Mouse (Mus musculus) ES-E14 (cell line): ENCODE results near the gene Svopl. TPM values are rescaled to one million over a fixed set of nuclear protein-coding genes. Genes with fewer than 3 reads are reported as not detected.

Experiments
- DNase-seq: peaks from one replicate; pipeline ENCODE4 v3.0.0-alpha.2; 2013; ENCODE audit warnings: low read depth, low spot score
- H3K27ac ChIP-seq: 2 replicates; pipeline ENCODE4 v1.5.1; 2012; ENCODE audit warnings: low read depth, mild to moderate bottlenecking, low read length, moderate library complexity, mixed read lengths; ENCODE audit not compliant: poor library complexity, insufficient read depth, severe bottlenecking
- H3K36me3 ChIP-seq: 2 replicates; pipeline ENCODE4 v1.6.1; 2012; ENCODE audit warnings: mild to moderate bottlenecking, low read length, moderate library complexity, mixed read lengths; ENCODE audit not compliant: control insufficient read depth, poor library complexity, insufficient read depth, severe bottlenecking
- H3K4me1 ChIP-seq, 2 experiments: fragments of 150-350 bp in 1 of 2; sonication (generic) in 1 of 2; 2 replicates each; pipeline ENCODE4 v1.6.1; 2012; ENCODE audit warnings: low read length in 2 of 2, mild to moderate bottlenecking in 1 of 2, mixed read lengths in 1 of 2; ENCODE audit not compliant: control insufficient read depth in 2 of 2, insufficient read depth in 2 of 2, poor library complexity in 1 of 2
- H3K4me3 ChIP-seq, 2 experiments: fragments of 150-350 bp in 1 of 2; sonication (generic) in 1 of 2; 2 replicates each; pipeline ENCODE4 v1.5.1; 2012; ENCODE audit warnings: low read length in 2 of 2, low read depth in 1 of 2, mild to moderate bottlenecking in 1 of 2, mixed read lengths in 1 of 2; ENCODE audit not compliant: insufficient read depth in 1 of 2, poor library complexity in 1 of 2, severe bottlenecking in 1 of 2
- H3K9ac ChIP-seq: 2 replicates; pipeline ENCODE4 v1.6.1; 2012; ENCODE audit warnings: low read depth, mild to moderate bottlenecking, low read length, mixed read lengths; ENCODE audit not compliant: poor library complexity, insufficient read depth, severe bottlenecking
- H3K9me3 ChIP-seq: fragments of 150-350 bp; sonication (generic); 2 replicates; pipeline ENCODE4 v1.6.1; 2012; ENCODE audit warnings: low read depth, mild to moderate bottlenecking, low read length; ENCODE audit not compliant: control insufficient read depth, insufficient read depth
- CHD2 ChIP-seq: IDR thresholded peaks from 2 replicates; pipeline ENCODE4 v1.6.1; 2014; ENCODE audit warnings: mild to moderate bottlenecking, low read depth, low read length, inconsistent platforms
- HCFC1 ChIP-seq: IDR thresholded peaks from 2 replicates; pipeline ENCODE4 v1.6.1; 2012; ENCODE audit warnings: low read length, inconsistent platforms, borderline replicate concordance; ENCODE audit not compliant: insufficient read depth
- MAFK ChIP-seq: IDR thresholded peaks from 2 replicates; pipeline ENCODE4 v1.6.1; 2014; ENCODE audit warnings: mild to moderate bottlenecking, low read depth, low read length, inconsistent platforms; ENCODE audit not compliant: insufficient read depth
- ZC3H11A ChIP-seq: IDR thresholded peaks from 2 replicates; pipeline ENCODE4 v1.6.1; 2012; ENCODE audit warnings: low read depth, mild to moderate bottlenecking, inconsistent platforms, low read length, borderline replicate concordance
- ZNF384 ChIP-seq: IDR thresholded peaks from 2 replicates; pipeline ENCODE4 v1.6.1; 2012; ENCODE audit warnings: low read depth, low read length, inconsistent platforms
- in situ Hi-C, 2 experiments: fragments of 600-800 bp; cut with MboI; formaldehyde crosslinking; loops; one replicate each; pipeline ENCODE4 v1.15.1; 2025; ENCODE audit warnings: low sequenced_read_pairs in 2 of 2, inconsistent platforms in 1 of 2; ENCODE audit not compliant: unreplicated experiment in 2 of 2
- total RNA-seq: library from RNA; depleted of rRNA; stranded (reverse); fragments of 300-350 nt; gene quantifications from 2 replicates; pipeline ENCODE4 v1.2.3, GENCODE M21; 2012

Gene Svopl
- total RNA-seq, 1 experiment: 0.18 TPM

DNA sequence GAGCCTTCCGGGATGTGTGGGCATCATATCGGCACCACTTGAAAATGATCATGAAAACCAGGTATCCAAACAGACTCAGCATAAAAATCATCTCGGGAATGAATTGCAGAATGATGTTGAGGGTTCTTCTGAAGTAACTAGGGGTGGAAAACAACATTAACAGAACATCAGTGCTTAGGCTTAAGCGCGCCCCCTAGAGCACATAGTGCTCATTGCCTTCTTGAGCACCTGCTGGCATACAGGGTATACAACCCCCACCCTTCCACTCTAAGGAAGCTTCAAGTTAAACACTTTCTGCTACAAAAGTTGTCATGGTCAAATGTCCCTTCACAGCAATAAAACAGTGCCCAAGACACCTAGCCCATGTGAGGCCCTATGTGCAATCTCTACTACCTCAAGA, 12.0 kb upstream of the Svopl start:
- no peak overlapping the region for H3K9ac ChIP-seq
- DNase-seq: peak; percentile 40
- no peak overlapping the region for H3K27ac ChIP-seq
- H3K9me3 ChIP-seq: no peaks in the 10 kb centered on the region; the same call in 1 of the 2 replicates
- H3K4me1 ChIP-seq: no peaks in the 10 kb centered on the region
- no peak for TF ChIP-seq CHD2
- no peak for TF ChIP-seq MAFK
- TF ChIP-seq ZNF384: no peak
- no peak overlapping the region for H3K4me3 ChIP-seq
- in situ Hi-C loops: loop anchor here in 1 of 2 experiments (25.0 kb wide), 1 partner anchor 597 kb away; no protein-coding TSS in a partner anchor
- no peaks in the 10 kb centered on the region for H3K36me3 ChIP-seq

DNA sequence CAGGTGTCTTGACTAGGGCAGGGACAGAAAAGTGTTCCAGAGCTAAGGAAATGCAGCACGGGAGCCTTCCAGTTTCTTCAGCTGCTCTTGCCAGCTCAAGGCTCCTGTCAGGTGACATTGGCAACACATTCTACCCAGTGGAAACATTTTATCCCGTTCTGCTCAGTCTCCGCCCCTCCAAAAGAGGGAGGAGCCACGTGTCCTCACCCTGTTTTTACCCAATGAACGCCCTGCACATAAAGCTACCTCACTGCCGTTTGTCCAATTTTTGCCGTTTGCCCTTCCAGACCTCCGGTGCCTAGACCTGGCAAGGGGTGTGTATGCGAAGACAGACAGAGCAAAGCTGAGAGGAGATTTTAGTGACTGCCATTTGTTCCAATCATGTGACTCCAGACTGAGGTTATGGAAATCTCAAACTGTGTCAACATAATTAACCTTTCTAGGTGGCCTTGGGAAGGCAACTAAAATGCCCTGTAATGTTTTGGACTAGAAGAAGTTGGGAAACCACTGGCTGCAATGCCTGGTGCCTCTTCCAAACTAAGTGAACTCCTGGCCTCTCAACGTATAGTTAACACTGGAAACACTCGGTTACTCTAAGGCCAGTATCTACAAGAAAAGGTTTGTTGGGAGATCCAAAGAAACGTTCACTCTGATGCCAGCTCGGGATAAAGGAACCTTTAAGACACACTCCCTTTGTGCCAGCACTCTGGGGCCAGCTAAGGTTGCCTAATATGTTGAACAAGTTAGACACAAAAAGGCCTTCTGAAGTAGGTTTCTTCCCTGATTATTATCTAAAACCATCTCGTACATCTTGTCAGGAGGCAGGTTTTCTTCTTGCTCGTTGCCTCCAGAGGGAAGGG, 8.9 kb upstream of the Svopl start:
- no peak for TF ChIP-seq ZNF384
- TF ChIP-seq ZC3H11A: no peak
- no peak for TF ChIP-seq MAFK
- no peak for TF ChIP-seq HCFC1
- TF ChIP-seq CHD2: no peak
- no peak overlapping the region for H3K27ac ChIP-seq
- DNase-seq: no peak
- no peaks in the 10 kb centered on the region for H3K9me3 ChIP-seq
- H3K4me1 ChIP-seq: no peaks in the 10 kb centered on the region
- no peaks in the 10 kb centered on the region for H3K36me3 ChIP-seq
- in situ Hi-C loops: loop anchor here in 1 of 2 experiments (25.0 kb wide), 1 partner anchor 593 kb away; no protein-coding TSS in a partner anchor
- no peak overlapping the region for H3K9ac ChIP-seq
- H3K4me3 ChIP-seq: 0 out of 4 replicates have a peak overlapping the region, but pooled peaks of 1 of the 2 experiments have one; percentile 7

DNA sequence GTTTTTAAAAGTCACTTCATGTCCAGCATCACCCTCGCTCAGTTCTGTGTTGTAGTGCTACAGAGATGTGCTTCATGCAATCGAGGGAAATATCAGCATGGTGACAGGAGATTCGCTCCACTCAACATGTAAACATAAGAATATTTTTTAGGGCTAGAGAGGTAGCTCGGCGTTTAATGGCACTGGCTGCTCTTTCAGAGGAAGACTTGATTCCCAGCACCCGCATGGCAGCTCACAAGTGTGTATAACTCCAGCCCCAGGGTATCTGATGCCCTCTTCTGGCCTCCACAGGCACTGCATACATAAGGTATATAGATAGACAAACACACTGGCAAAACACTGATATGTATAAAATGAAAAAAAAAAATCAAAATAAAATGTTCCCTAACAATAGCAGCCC, 2.8 kb upstream of the Svopl start:
- H3K4me1 ChIP-seq: peaks cover 0 to 5% of the 10 kb centered on the region in 2 experiments; a peak in 2 of 4 replicates
- H3K9ac ChIP-seq: no peak overlapping the region
- no peak for TF ChIP-seq ZNF384
- no peak for TF ChIP-seq MAFK
- TF ChIP-seq CHD2: no peak
- TF ChIP-seq ZC3H11A: 0 out of 2 replicates have a peak, but pooled peaks have one; percentile 8
- TF ChIP-seq HCFC1: no peak
- no peak overlapping the region for H3K27ac ChIP-seq
- no peak overlapping the region for H3K4me3 ChIP-seq
- no peak for DNase-seq
- H3K36me3 ChIP-seq: no peaks in the 10 kb centered on the region
- H3K9me3 ChIP-seq: no peaks in the 10 kb centered on the region
- in situ Hi-C loops: no loop called here

DNA sequence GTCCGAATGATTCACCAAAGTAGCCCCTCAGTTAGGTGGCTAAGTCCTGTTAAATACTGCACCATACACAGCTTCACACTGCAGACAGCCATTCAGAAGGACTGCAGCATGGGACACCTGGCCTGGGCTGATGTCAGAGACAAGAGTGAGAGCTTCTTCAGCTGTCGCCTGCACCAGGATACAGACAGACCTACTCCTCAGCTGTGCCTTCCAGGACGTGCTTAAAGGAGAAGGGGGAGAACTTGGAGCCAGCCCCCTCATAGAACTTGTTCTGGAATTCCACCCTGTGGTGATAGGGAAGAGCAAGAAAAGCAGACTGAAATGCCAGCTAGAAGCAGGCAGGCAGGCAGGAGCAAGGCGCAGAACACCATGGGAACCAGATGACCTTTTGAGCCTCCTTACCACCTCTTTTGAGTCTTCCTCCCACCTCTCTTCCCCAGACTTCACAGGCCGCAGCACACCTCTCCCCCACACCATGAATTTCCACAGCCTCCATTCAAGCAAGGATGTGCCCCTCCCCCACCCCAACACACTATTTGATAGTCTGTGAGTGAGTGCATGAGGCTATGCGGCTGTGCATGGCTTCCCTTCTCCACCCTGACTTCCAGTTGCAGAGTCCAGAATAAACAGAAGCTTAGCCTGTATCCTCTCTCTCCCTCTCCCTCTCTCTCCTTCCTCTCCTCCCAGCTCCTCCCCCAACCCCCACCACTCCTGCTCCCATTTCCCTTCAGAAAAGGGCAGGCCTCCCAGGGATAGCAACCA, 2.2 kb upstream of the Svopl start:
- H3K9ac ChIP-seq: no peak overlapping the region
- peaks cover 0 to 5% of the 10 kb centered on the region in 2 experiments; a peak in 2 of 4 replicates for H3K4me1 ChIP-seq
- in situ Hi-C loops: no loop called here
- no peak overlapping the region for H3K4me3 ChIP-seq
- TF ChIP-seq MAFK: no peak
- no peak overlapping the region for H3K27ac ChIP-seq
- DNase-seq: no peak
- no peaks in the 10 kb centered on the region for H3K9me3 ChIP-seq
- no peaks in the 10 kb centered on the region for H3K36me3 ChIP-seq

DNA sequence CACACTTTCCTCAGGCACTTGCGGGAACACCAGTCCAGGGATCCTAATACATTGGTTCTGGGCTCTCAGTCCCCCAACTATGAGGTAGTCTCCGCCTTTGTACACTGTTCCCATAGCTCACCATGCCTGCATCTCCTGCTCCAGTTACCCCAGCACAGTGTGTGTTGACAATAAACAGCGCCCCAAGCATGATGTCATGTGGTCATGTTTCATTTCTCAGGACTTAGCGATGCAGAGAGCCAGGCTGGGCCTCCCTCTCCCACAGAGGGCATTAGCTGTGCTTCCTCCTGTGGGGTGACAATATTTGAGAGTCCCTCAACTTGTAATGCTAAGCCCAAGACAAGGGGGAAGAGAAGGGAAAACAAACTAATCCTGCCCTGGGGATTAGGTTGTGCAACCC, 1.2 kb upstream of the Svopl start:
- no peak for DNase-seq
- Histone ChIP-seq H3K4me1 (peaks cover 0 to 5% of the 10 kb centered on the region in 2 experiments; a peak in 2 of 4 replicates), H3K9me3 (no peaks in the 10 kb centered on the region), H3K9ac (no peak overlapping the region), H3K4me3 (no peak overlapping the region), H3K36me3 (no peaks in the 10 kb centered on the region), H3K27ac (no peak overlapping the region)
- in situ Hi-C loops: no loop called here
- no peak for TF ChIP-seq ZNF384
- TF ChIP-seq ZC3H11A: no peak
- no peak for TF ChIP-seq MAFK
- TF ChIP-seq HCFC1: no peak
- TF ChIP-seq CHD2: no peak
